Mouse (Mus musculus) intestine, embryonic 16.5 days (tissue): ENCODE measurements around the gene Mthfd1l. TPM values are rescaled to one million over a fixed set of nuclear protein-coding genes. Genes with fewer than 3 reads are reported as not detected.

ENCODE experiments used
- ATAC-seq: fragments of 200-750 bp; cut with Nextera tagmentation; 2 replicates; pipeline ENCODE4 v1.8.0; 2017; ENCODE audit warnings: moderate TSS enrichment, moderate library complexity
- H3K27ac ChIP-seq: fragments of 300-500 bp; sonication (generic); 2 replicates; pipeline ENCODE4 v1.5.1; 2014; ENCODE audit warnings: mild to moderate bottlenecking, low read length
- H3K27me3 ChIP-seq: fragments of 300-500 bp; sonication (generic); replicated peaks from 2 replicates; pipeline ENCODE4 v1.6.1; 2014; ENCODE audit warnings: low read length, control low read depth, mixed read lengths; ENCODE audit not compliant: control insufficient read depth, insufficient read depth
- H3K36me3 ChIP-seq: fragments of 300-500 bp; sonication (generic); 2 replicates; pipeline ENCODE4 v1.6.1; 2014; ENCODE audit warnings: low read length, control low read depth; ENCODE audit not compliant: control insufficient read depth, insufficient read depth
- H3K4me1 ChIP-seq: fragments of 300-500 bp; sonication (generic); 2 replicates; pipeline ENCODE4 v1.6.1; 2014; ENCODE audit warnings: low read length, control low read depth, mixed read lengths; ENCODE audit not compliant: control insufficient read depth, insufficient read depth
- H3K4me2 ChIP-seq: fragments of 300-500 bp; sonication (generic); 2 replicates; pipeline ENCODE4 v1.6.1; 2014; ENCODE audit warnings: low read depth, low read length, control low read depth
- H3K4me3 ChIP-seq: fragments of 300-500 bp; sonication (generic); 2 replicates; pipeline ENCODE4 v1.5.1; 2014; ENCODE audit warnings: mild to moderate bottlenecking, low read length
- H3K9ac ChIP-seq: fragments of 300-500 bp; sonication (generic); 2 replicates; pipeline ENCODE4 v1.6.1; 2014; ENCODE audit warnings: low read depth, low read length
- H3K9me3 ChIP-seq: fragments of 300-500 bp; sonication (generic); 2 replicates; pipeline ENCODE4 v1.6.1; 2016; ENCODE audit warnings: low read length, control low read depth; ENCODE audit not compliant: control insufficient read depth
- WGBS: fragments of 180-500 bp; shearing (Covaris S2); extraction: QIAGEN DNeasy Blood & Tissue Kit; methylation state at CpG from one replicate; pipeline ENCODE4 v1.1.7; 2014; 5-methylcytosine and 5-hydroxymethylcytosine counted together
- polyA plus RNA-seq: library from polyadenylated mRNA; unstranded; fragments of >200 nt; fragmentation: Nextera tagmentation; extraction: Ambion mirVana; gene quantifications from 2 replicates; pipeline ENCODE4 v1.2.1, GENCODE M21; 2015

Gene Mthfd1l
- polyA plus RNA-seq: 17.6 and 18.4 TPM in 2 replicates

- Histone ChIP-seq H3K4me3 (peak within 1 kb of the TSS; percentile 88), H3K36me3 (no peaks in the 10 kb centered on the region), H3K4me1 (peaks cover 38% of the 10 kb centered on the region), H3K4me2 (peak within 1 kb of the TSS; percentile 85), H3K9me3 (no peaks in the 10 kb centered on the region), H3K27ac (peak within 1 kb of the TSS; percentile 98), H3K9ac (peak within 1 kb of the TSS; percentile 86), H3K27me3 (no peaks in the 10 kb centered on the region)
- ATAC-seq: peak; percentile 85
- WGBS: under 1% methylated on average over 40 of the region's 40 CpGs
Measured at GRCm38 (mm10) chr10:3972981-3973588, at the start of gene Mthfd1l. Mthfd1l (plus strand) TSS chr10:3973118.

DNA sequence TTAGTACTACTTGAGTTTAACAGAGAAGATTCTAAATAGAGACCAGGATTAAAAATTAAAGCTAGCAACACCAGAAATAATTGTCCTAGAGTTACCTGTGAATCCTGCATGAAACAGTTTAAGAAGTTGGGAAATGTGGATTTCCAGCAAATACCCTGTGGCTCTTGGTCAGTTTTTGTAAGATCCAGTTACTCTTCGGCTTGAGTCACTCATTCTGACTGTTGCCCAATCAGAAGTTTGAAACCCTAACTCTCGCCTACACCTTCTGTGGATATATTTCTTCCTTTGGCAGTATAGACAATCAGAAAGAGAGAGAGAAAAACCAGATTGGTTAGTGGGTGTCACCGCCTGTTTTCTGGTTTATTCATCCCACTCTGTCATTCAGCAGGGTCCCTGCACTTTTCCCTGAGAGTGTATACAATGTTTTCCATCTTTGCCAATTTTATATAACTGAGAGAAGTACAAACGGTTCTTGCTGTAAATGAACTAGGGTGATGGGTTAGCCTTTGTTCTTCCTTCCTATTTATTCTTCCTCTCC is 44.8 kb upstream of the Mthfd1l start:
- 67% methylated on average over 4 of the region's 4 CpGs for WGBS

GRCm38 (mm10) chr10:3931831-3932230 is 41.1 kb upstream of the Mthfd1l start:
- H3K4me2 ChIP-seq: no peak overlapping the region
- no peak overlapping the region for H3K9ac ChIP-seq
- H3K36me3 ChIP-seq: no peaks in the 10 kb centered on the region
- H3K27me3 ChIP-seq: no peaks in the 10 kb centered on the region
- ATAC-seq: no peak
- no peak overlapping the region for H3K4me3 ChIP-seq
- no peaks in the 10 kb centered on the region for H3K9me3 ChIP-seq
- no peaks in the 10 kb centered on the region for H3K4me1 ChIP-seq
- H3K27ac ChIP-seq: no peak overlapping the region

More for the DNA sequence above, 44.8 kb upstream of the Mthfd1l start:
- no peaks in the 10 kb centered on the region for H3K36me3 ChIP-seq
- H3K4me3 ChIP-seq: no peak overlapping the region
- ATAC-seq: no peak
- H3K27ac ChIP-seq: no peak overlapping the region
- no peaks in the 10 kb centered on the region for H3K4me1 ChIP-seq
- H3K27me3 ChIP-seq: no peaks in the 10 kb centered on the region
- no peaks in the 10 kb centered on the region for H3K9me3 ChIP-seq
- no peak overlapping the region for H3K9ac ChIP-seq
- no peak overlapping the region for H3K4me2 ChIP-seq

DNA sequence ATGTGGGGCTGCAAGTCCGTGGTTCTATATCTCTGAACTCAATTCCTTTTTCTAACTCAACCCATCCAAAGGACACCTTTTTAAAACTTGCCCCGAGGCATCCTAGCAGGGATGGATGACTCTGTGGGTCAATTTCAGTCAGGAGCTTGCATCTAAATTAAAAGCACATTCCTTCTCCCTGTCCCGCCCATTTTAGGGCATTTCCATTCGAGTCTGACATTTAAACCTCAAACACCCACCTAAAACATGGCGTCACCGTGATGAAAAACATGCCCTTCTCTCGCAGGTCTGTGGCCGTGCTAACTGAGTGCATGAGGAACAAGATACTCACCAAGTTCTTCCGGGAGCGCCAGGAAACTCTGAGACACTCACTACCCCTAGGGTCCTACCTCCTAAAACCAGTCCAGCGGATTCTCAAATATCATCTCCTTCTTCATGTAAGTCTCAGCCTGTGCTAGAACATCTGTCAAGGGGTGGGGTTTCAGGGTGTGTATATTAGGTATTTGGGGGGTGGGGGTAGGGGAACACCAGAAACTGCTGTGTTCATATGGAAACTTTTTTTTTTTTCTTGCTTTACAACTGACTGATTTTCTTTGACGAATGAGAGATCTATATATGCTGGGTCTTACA is 39.5 kb upstream of the Mthfd1l start:
- Histone ChIP-seq H3K9ac (no peak overlapping the region), H3K27ac (no peak overlapping the region), H3K9me3 (no peaks in the 10 kb centered on the region), H3K4me3 (no peak overlapping the region), H3K36me3 (no peaks in the 10 kb centered on the region), H3K4me2 (no peak overlapping the region), H3K27me3 (no peaks in the 10 kb centered on the region), H3K4me1 (no peaks in the 10 kb centered on the region)
- 71% methylated on average over 12 of the region's 12 CpGs for WGBS
- ATAC-seq: no peak

DNA sequence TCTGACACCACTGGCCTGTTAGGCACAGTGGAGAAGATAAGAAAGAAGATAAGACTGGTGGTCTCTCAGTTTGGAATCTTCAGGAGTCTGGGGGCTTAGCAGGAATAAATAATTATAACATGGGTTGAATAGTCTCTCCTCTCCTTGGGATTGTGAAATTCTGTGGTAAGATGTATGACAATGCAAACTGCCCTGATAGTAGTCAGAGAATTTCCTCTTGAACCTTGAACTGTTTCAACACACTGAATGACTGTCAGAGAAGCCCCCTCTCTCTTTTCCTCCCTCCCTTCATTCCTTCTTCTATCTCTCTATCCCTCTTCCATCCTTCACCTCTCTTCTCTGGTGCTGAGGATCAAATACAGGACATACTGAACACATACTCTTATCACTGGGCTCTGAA is 36.1 kb upstream of the Mthfd1l start:
- no peak for ATAC-seq
- H3K9ac ChIP-seq: no peak overlapping the region
- H3K27ac ChIP-seq: no peak overlapping the region
- H3K4me3 ChIP-seq: no peak overlapping the region
- no peaks in the 10 kb centered on the region for H3K36me3 ChIP-seq
- H3K4me2 ChIP-seq: no peak overlapping the region
- no peaks in the 10 kb centered on the region for H3K27me3 ChIP-seq
- H3K9me3 ChIP-seq: no peaks in the 10 kb centered on the region
- peaks cover 9% of the 10 kb centered on the region for H3K4me1 ChIP-seq

- 86% methylated on average over 11 of the region's 11 CpGs for WGBS
- H3K27ac ChIP-seq: no peak overlapping the region
- H3K4me2 ChIP-seq: no peak overlapping the region
Measured at GRCm38 (mm10) chr10:3939895-3940595, 32.9 kb upstream of the Mthfd1l start.

GRCm38 (mm10) chr10:3940596-3940975 is 32.3 kb upstream of the Mthfd1l start:
- Histone ChIP-seq H3K4me3 (no peak overlapping the region), H3K27ac (no peak overlapping the region), H3K27me3 (no peaks in the 10 kb centered on the region), H3K4me2 (no peak overlapping the region), H3K36me3 (no peaks in the 10 kb centered on the region), H3K9me3 (no peaks in the 10 kb centered on the region), H3K4me1 (peaks cover 11% of the 10 kb centered on the region), H3K9ac (no peak overlapping the region)
- 0 out of 2 replicates have a peak, but pooled peaks have one; percentile 2 for ATAC-seq
- WGBS: 88% methylated on average over 6 of the region's 6 CpGs

More at GRCm38 (mm10) chr10:3939895-3940595, 32.9 kb upstream of the Mthfd1l start:
- no peak for ATAC-seq
- Histone ChIP-seq H3K4me3 (no peak overlapping the region), H3K36me3 (no peaks in the 10 kb centered on the region), H3K4me1 (peaks cover 11% of the 10 kb centered on the region), H3K9me3 (no peaks in the 10 kb centered on the region), H3K9ac (no peak overlapping the region), H3K27me3 (no peaks in the 10 kb centered on the region)

GRCm38 (mm10) chr10:3941054-3941757 is 31.7 kb upstream of the Mthfd1l start:
- H3K9ac ChIP-seq: no peak overlapping the region
- no peaks in the 10 kb centered on the region for H3K27me3 ChIP-seq
- no peaks in the 10 kb centered on the region for H3K9me3 ChIP-seq
- no peaks in the 10 kb centered on the region for H3K36me3 ChIP-seq
- no peak overlapping the region for H3K4me2 ChIP-seq
- no peak overlapping the region for H3K4me3 ChIP-seq
- H3K4me1 ChIP-seq: peaks cover 11% of the 10 kb centered on the region
- ATAC-seq: peak; percentile 68
- 35% methylated on average over 11 of the region's 11 CpGs for WGBS
- peak overlapping the region; percentile 46; the same call in 1 of the 2 replicates for H3K27ac ChIP-seq

DNA sequence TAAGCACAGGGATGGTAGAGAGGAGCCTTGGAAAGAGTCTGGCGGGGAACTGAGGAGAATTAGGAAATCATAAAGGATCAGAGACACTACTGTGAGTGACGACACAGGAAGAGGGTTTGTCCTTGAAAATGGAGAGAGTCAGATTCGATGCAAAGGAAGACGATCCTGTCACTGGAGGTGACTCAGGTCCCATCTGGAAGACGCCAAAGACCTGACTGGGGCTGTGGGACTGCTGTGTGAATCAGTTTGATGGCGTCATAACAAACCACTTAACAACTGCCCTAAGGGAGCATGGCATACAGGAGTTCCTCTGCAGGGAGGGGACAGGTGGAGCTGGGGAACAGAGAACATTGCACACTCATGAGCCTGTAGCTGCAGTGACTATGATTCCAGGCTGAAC is 30.6 kb upstream of the Mthfd1l start:
- Histone ChIP-seq H3K4me3 (no peak overlapping the region), H3K9me3 (no peaks in the 10 kb centered on the region), H3K4me2 (no peak overlapping the region), H3K4me1 (peaks cover 11% of the 10 kb centered on the region), H3K27me3 (no peaks in the 10 kb centered on the region), H3K36me3 (no peaks in the 10 kb centered on the region; the same call in 1 of the 2 replicates), H3K27ac (no peak overlapping the region), H3K9ac (no peak overlapping the region)
- ATAC-seq: no peak
- 61% methylated on average over 6 of the region's 6 CpGs for WGBS
